Mouse (Mus musculus) thymus, adult 2 months (tissue): ENCODE measurements around the gene S100a5.

ENCODE experiments used
- CTCF ChIP-seq: fragments of 200-500 bp; IDR thresholded peaks from 2 replicates; pipeline ENCODE4 v1.5.1; 2012; ENCODE audit warnings: mild to moderate bottlenecking, control low read depth, low read length, moderate library complexity, borderline replicate concordance; ENCODE audit not compliant: control insufficient read depth, poor library complexity, insufficient read depth; ENCODE audit errors: extremely low read depth
- POLR2A ChIP-seq: fragments of 200-500 bp; IDR thresholded peaks from 2 replicates; pipeline ENCODE4 v1.6.1; 2012; ENCODE audit warnings: mild to moderate bottlenecking, low read length, control low read depth, moderate library complexity; ENCODE audit not compliant: control insufficient read depth, poor library complexity, insufficient read depth; ENCODE audit errors: extremely low read depth

- no peak for TF ChIP-seq POLR2A
- no peak for TF ChIP-seq CTCF
Observed at GRCm38 (mm10) chr3:90582556-90582955, 25.8 kb upstream of the S100a5 start.
